Mouse (Mus musculus): Measurements from ENCODE around the gene Zcchc4. TPM values are rescaled to one million over a fixed set of nuclear protein-coding genes. Genes with fewer than 3 reads are reported as not detected.

The Zcchc4 gene
- polyA plus RNA-seq, 1 experiment = not detected

DNA sequence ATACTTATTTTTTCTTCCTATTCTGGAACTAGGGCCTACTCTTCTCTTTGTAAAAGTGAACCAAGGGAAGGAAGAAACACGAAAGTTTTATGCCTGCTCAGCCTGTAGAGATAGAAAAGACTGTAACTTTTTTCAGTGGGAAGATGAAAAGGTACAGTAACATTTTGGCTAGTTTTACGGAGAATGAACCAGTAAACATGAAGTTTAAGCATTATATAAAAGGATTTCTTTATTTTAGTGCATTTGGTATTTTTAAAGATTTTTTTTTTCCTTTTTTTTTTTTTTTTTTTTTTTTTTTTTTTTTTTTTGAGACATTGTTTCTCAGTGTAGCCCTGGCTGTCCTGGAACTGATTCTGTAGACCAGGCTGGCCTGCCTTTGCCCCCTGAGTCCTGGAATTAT, 8.7 kb downstream of the Zcchc4 start:
- 62% methylated on average over 2 of the region's 2 CpGs for WGBS
- TF ChIP-seq CTCF (IDR thresholded peaks at IDR 0.05; ENCODE audit: insufficient read depth, low read depth, low read length) = no peak
- no peak for TF ChIP-seq POLR2A (IDR thresholded peaks at IDR 0.05; ENCODE audit: insufficient read depth, low read depth, low read length)
- Histone ChIP-seq H3K4me3 (ENCODE audit: insufficient read depth, low read depth, low read length) (no peak overlapping the region), H3K4me1 (ENCODE audit: control insufficient read depth, insufficient read depth, low read length) (no peaks in the 10 kb centered on the region), H3K27ac (ENCODE audit: insufficient read depth, low read depth, low read length) (no peak overlapping the region)

GRCm38 (mm10) chr5:52786556-52787322, 11.5 kb downstream of the Zcchc4 start:
- no peaks in the 10 kb centered on the region for H3K4me1 ChIP-seq (ENCODE audit: control insufficient read depth, insufficient read depth, low read length)
- TF ChIP-seq POLR2A (IDR thresholded peaks at IDR 0.05; ENCODE audit: insufficient read depth, low read depth, low read length) (no peak), CTCF (IDR thresholded peaks at IDR 0.05; ENCODE audit: insufficient read depth, low read depth, low read length) (no peak)
- WGBS = 85% methylated on average over 7 of the region's 7 CpGs
- no peak overlapping the region for H3K27ac ChIP-seq (ENCODE audit: insufficient read depth, low read depth, low read length)
- H3K4me3 ChIP-seq (ENCODE audit: insufficient read depth, low read depth, low read length) = no peak overlapping the region

GRCm38 (mm10) chr5:52793230-52793629, 18.0 kb downstream of the Zcchc4 start:
- no peak for TF ChIP-seq CTCF (IDR thresholded peaks at IDR 0.05; ENCODE audit: insufficient read depth, low read depth, low read length)
- no peak for TF ChIP-seq POLR2A (IDR thresholded peaks at IDR 0.05; ENCODE audit: insufficient read depth, low read depth, low read length)
- WGBS = 90% methylated on average over 9 of the region's 9 CpGs
- no peak overlapping the region for H3K4me3 ChIP-seq (ENCODE audit: insufficient read depth, low read depth, low read length)

DNA sequence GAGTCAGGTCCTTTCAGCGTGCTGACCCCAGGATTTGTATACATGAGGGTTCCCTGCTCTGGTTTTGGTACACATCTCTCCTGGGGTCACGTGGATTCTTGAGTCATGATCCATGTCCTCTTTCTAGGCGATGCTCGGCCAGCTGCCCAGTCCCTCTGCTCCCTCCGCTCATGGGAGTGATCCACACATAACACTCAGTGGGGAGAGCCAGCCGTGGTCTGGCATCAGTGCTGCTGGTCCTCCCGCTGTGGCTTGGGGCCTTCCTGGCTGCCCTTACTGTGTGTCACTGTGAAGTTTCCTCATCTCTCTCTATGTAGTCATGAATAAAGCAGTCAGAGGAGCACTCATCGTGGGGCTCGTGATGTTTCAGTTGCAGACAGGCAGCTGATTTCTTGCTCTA, 18.9 kb downstream of the Zcchc4 start:
- H3K27ac ChIP-seq (ENCODE audit: insufficient read depth, low read depth, low read length) = no peak overlapping the region
- 92% methylated on average over 9 of the region's 9 CpGs for WGBS
- H3K4me3 ChIP-seq (ENCODE audit: insufficient read depth, low read depth, low read length) = no peak overlapping the region
- no peaks in the 10 kb centered on the region for H3K4me1 ChIP-seq (ENCODE audit: control insufficient read depth, insufficient read depth, low read length)
- TF ChIP-seq CTCF (IDR thresholded peaks at IDR 0.05; ENCODE audit: insufficient read depth, low read depth, low read length) (no peak), POLR2A (IDR thresholded peaks at IDR 0.05; ENCODE audit: insufficient read depth, low read depth, low read length) (no peak)

More at GRCm38 (mm10) chr5:52793230-52793629, 18.0 kb downstream of the Zcchc4 start:
- H3K27ac ChIP-seq (ENCODE audit: insufficient read depth, low read depth, low read length) = no peak overlapping the region
- no peaks in the 10 kb centered on the region for H3K4me1 ChIP-seq (ENCODE audit: control insufficient read depth, insufficient read depth, low read length)

DNA sequence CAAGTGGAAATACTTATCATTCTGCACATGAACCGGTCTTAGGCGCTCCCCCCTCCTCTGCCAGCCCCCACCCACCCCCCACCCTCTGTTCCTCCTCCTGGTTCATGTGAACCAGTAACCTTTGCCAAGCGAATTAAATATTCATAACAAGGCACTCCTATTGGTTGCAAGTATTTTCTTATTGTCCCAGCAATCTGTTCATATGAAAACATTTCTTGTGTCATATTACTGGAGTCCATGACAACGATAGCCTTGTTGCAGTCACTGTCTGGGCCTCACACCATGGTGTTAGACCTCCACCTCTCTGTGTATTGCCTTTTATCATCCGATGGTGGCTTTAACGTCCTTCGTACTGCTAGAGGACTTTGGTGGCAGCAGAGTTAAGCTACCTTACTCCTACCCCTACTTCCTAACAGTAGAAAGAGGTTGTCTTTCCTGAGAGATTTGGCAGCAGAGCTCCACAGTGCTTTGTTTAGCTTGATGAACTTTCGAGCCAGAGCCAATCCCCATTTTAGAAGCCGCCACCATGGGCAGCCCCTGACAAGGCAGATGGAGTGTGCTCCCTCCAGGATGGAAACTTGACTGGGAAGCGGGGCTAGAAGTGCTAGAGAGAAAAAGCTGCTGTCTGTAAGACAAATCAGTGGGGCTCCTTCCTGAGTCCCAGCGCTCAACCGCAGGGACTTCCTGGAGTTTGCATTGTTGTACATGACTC, 24.2 kb downstream of the Zcchc4 start:
- 86% methylated on average over 12 of the region's 12 CpGs for WGBS
- no peak for TF ChIP-seq POLR2A (IDR thresholded peaks at IDR 0.05; ENCODE audit: insufficient read depth, low read depth, low read length)
- no peak for TF ChIP-seq CTCF (IDR thresholded peaks at IDR 0.05; ENCODE audit: insufficient read depth, low read depth, low read length)
- Histone ChIP-seq H3K4me3 (ENCODE audit: insufficient read depth, low read depth, low read length) (no peak overlapping the region), H3K27ac (ENCODE audit: insufficient read depth, low read depth, low read length) (no peak overlapping the region), H3K4me1 (ENCODE audit: control insufficient read depth, insufficient read depth, low read length) (no peaks in the 10 kb centered on the region)

- no peak overlapping the region for H3K27ac ChIP-seq (ENCODE audit: insufficient read depth, low read depth, low read length)
- H3K4me3 ChIP-seq (ENCODE audit: insufficient read depth, low read depth, low read length) = no peak overlapping the region
- WGBS = 89% methylated on average over 4 of the region's 4 CpGs
- H3K4me1 ChIP-seq (ENCODE audit: control insufficient read depth, insufficient read depth, low read length) = peaks cover 4% of the 10 kb centered on the region; the same call in 1 of the 2 replicates
- no peak for TF ChIP-seq CTCF (IDR thresholded peaks at IDR 0.05; ENCODE audit: insufficient read depth, low read depth, low read length)
- no peak for TF ChIP-seq POLR2A (IDR thresholded peaks at IDR 0.05; ENCODE audit: insufficient read depth, low read depth, low read length)
These were observed 30.6 kb downstream of the Zcchc4 start for GRCm38 (mm10) chr5:52805801-52806200.

DNA sequence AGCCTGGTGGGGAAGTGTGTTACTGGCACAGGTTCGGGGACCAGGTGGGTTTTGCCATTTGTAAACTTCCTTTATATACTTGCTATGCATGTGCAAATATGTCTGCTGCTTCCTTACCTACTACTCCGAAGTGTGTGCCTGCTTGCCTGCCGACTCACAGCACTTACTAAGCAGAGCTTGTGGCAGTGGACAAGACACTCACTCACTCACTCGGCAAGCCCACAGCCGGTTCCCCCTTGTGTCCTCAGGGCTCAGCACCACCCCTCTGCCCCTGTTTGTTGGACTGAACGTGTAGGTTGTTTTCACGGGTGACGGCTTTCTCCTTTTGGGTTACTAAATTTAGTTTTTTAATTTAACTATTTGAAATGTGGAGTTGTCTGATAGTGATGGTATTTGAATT, 31.1 kb downstream of the Zcchc4 start:
- Histone ChIP-seq H3K27ac (ENCODE audit: insufficient read depth, low read depth, low read length) (no peak overlapping the region), H3K4me3 (ENCODE audit: insufficient read depth, low read depth, low read length) (no peak overlapping the region), H3K4me1 (ENCODE audit: control insufficient read depth, insufficient read depth, low read length) (peaks cover 4% of the 10 kb centered on the region; the same call in 1 of the 2 replicates)
- TF ChIP-seq POLR2A (IDR thresholded peaks at IDR 0.05; ENCODE audit: insufficient read depth, low read depth, low read length) = no peak
- WGBS = 63% methylated on average over 8 of the region's 8 CpGs

DNA sequence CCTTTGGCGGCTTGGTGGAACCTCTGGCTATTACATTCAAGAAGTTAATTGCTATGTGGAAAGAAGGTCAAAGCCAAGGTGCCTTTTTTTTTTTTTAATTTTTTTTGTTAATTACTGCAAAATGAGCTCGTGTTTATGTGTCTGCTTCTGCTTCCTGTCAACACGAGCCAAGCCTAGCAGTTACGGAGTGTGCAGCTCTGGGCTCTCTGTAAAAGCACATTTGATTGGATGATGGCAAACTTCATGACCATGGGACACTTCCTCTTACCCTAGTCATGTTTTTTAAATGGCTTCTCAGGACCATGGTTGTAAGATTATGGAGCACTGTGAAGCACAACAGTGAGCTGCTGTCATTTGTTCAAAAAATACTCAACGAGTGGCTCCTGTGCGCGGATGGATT, 31.8 kb downstream of the Zcchc4 start:
- Histone ChIP-seq H3K27ac (ENCODE audit: insufficient read depth, low read depth, low read length) (no peak overlapping the region), H3K4me3 (ENCODE audit: insufficient read depth, low read depth, low read length) (no peak overlapping the region), H3K4me1 (ENCODE audit: control insufficient read depth, insufficient read depth, low read length) (peaks cover 4% of the 10 kb centered on the region; the same call in 1 of the 2 replicates)
- TF ChIP-seq CTCF (IDR thresholded peaks at IDR 0.05; ENCODE audit: insufficient read depth, low read depth, low read length) (no peak), POLR2A (IDR thresholded peaks at IDR 0.05; ENCODE audit: insufficient read depth, low read depth, low read length) (no peak)
- WGBS = 72% methylated on average over 7 of the region's 7 CpGs

- WGBS = 94% methylated on average over 6 of the region's 6 CpGs
- H3K27ac ChIP-seq (ENCODE audit: insufficient read depth, low read depth, low read length) = no peak overlapping the region
- no peak for TF ChIP-seq POLR2A (IDR thresholded peaks at IDR 0.05; ENCODE audit: insufficient read depth, low read depth, low read length)
- no peak for TF ChIP-seq CTCF (IDR thresholded peaks at IDR 0.05; ENCODE audit: insufficient read depth, low read depth, low read length)
These were observed 35.2 kb downstream of the Zcchc4 start for GRCm38 (mm10) chr5:52810446-52810845.

More at GRCm38 (mm10) chr5:52810446-52810845, 35.2 kb downstream of the Zcchc4 start:
- peaks cover 6% of the 10 kb centered on the region for H3K4me1 ChIP-seq (ENCODE audit: control insufficient read depth, insufficient read depth, low read length)
- H3K4me3 ChIP-seq (ENCODE audit: insufficient read depth, low read depth, low read length) = no peak overlapping the region
